Mouse (Mus musculus): ENCODE data around the gene Cdc42ep5. TPM values are rescaled to one million over a fixed set of nuclear protein-coding genes. Genes with fewer than 3 reads are reported as not detected.

Gene Cdc42ep5
- polyA plus RNA-seq, 1 experiment from 2014 or later = 22.8 TPM

DNA sequence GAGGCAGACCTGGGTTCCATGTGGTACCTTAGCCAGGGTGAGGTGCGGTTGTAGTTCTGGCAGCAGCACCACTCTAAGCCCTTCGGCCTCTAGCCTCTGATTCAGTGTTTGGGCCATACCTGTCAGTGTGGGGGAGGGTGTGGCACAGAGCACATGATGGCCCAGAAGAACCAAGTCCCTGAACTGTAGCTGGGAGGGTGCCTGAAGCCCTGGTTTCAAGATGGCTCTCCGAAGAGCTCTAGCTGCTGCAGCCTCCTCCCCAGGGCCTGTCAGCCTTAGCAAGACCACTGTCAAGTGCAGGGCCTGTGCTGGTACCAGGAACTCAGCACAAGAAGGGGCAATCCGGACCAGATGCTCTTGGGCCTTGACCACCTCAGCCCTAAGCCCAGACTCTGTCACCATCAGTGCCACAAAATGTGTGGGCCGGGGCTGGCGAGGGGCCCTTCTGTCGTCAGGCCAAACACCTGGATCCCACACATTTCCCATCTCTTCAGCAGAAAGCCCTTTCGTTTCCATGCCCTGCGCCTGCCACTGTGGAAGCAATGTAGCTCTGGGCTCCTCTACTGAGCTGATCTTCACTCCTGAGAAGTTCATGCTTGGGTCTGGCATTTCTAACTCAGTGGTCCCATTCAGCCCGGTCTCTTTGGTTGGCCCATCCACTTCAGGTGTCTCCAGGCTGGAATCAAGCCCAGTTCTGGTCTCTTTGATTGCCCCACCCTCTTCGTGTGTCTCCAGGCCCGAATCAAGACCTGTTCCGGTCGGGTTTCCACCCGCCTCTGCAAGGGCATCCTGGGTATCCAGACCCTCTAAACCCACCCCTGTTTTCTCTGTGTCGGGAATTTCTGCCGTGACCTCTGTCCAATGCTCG lies 16.1 kb downstream of the Cdc42ep5 start:
- peaks cover 34% of the 10 kb centered on the region for H3K36me3 ChIP-seq (ENCODE audit: control insufficient read depth, insufficient read depth, low read length)
- H3K9me3 ChIP-seq (ENCODE audit: control insufficient read depth, low read length) = no peaks in the 10 kb centered on the region
- 30% methylated on average over 18 of the region's 18 CpGs for WGBS
- H3K4me1 ChIP-seq (replicated peaks; ENCODE audit: control insufficient read depth, insufficient read depth, low read length) = peaks cover 19% of the 10 kb centered on the region
- peak overlapping the region; percentile 94 for H3K27ac ChIP-seq (ENCODE audit: low read depth, low read length)
- H3K27me3 ChIP-seq (replicated peaks; ENCODE audit: control insufficient read depth, insufficient read depth, low read length) = peaks cover 7% of the 10 kb centered on the region
- peak overlapping the region; percentile 82 for H3K4me3 ChIP-seq (ENCODE audit: low read depth, low read length)
- H3K9ac ChIP-seq (ENCODE audit: low read depth, low read length) = peak overlapping the region; percentile 83
- DNase-seq (ENCODE audit: low spot score) (peak; percentile 35), ATAC-seq (replicated peaks; ENCODE audit: low FRiP score) (peak; percentile 18)
- H3K4me2 ChIP-seq = peak overlapping the region; percentile 89

DNA sequence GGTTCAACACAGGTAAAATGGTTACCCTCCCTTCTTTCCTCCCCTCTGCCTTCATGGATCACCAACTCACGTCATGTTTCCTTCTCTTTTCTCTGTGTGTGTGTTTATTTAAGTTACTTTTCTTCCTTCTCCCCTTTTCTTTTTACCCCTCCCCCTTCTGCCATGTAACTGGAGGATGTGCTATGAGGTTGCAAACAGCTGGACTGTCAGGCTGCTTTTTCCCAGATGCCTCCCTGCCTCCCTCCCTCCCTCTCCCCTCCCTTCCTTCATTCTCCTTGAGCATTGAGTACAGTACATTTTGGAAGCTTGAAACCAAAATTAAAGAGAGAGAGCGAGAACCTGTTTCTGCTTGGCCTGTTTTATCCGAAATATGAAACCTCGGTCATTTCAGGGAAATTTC lies 16.8 kb downstream of the Cdc42ep5 start:
- Histone ChIP-seq H3K9me3 (ENCODE audit: control insufficient read depth, low read length) (no peaks in the 10 kb centered on the region), H3K9ac (ENCODE audit: low read depth, low read length) (no peak overlapping the region), H3K27me3 (replicated peaks; ENCODE audit: control insufficient read depth, insufficient read depth, low read length) (peaks cover 7% of the 10 kb centered on the region), H3K36me3 (ENCODE audit: control insufficient read depth, insufficient read depth, low read length) (peaks cover 41% of the 10 kb centered on the region), H3K4me3 (ENCODE audit: low read depth, low read length) (no peak overlapping the region), H3K27ac (ENCODE audit: low read depth, low read length) (no peak overlapping the region), H3K4me2 (no peak overlapping the region), H3K4me1 (replicated peaks; ENCODE audit: control insufficient read depth, insufficient read depth, low read length) (peaks cover 19% of the 10 kb centered on the region)
- 79% methylated on average over 4 of the region's 4 CpGs for WGBS
- no peak for DNase-seq (ENCODE audit: low spot score)
- no peak for ATAC-seq (replicated peaks; ENCODE audit: low FRiP score)

DNA sequence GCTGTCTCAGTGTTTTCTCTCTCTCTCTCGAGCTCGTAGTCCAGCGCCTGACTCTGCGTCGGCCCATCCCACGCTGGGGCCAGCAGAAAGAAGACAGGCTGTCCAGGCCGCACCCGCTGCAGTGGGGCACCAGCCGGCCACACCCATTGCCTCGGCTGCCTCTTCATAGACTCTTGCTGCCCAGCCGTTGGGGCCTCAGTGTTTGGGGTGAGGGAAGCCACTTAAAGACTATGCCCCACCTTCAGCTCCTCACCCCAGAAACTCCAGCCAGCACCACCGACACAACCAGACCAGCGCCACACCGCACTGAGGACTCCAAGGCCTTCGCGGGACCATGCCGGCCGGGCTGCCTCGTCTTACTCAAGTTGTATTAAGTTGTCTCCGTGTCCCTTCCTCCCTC lies 17.3 kb downstream of the Cdc42ep5 start:
- DNase-seq (ENCODE audit: low spot score) = no peak
- H3K27me3 ChIP-seq (replicated peaks; ENCODE audit: control insufficient read depth, insufficient read depth, low read length) = peaks cover 7% of the 10 kb centered on the region
- H3K4me1 ChIP-seq (replicated peaks; ENCODE audit: control insufficient read depth, insufficient read depth, low read length) = peaks cover 19% of the 10 kb centered on the region
- 85% methylated on average over 20 of the region's 20 CpGs for WGBS
- ATAC-seq (replicated peaks; ENCODE audit: low FRiP score) = no peak
- no peak overlapping the region for H3K9ac ChIP-seq (ENCODE audit: low read depth, low read length)
- no peak overlapping the region for H3K4me3 ChIP-seq (ENCODE audit: low read depth, low read length)
- no peak overlapping the region for H3K4me2 ChIP-seq
- no peaks in the 10 kb centered on the region for H3K9me3 ChIP-seq (ENCODE audit: control insufficient read depth, low read length)
- H3K27ac ChIP-seq (ENCODE audit: low read depth, low read length) = no peak overlapping the region
- H3K36me3 ChIP-seq (ENCODE audit: control insufficient read depth, insufficient read depth, low read length) = peaks cover 46% of the 10 kb centered on the region

DNA sequence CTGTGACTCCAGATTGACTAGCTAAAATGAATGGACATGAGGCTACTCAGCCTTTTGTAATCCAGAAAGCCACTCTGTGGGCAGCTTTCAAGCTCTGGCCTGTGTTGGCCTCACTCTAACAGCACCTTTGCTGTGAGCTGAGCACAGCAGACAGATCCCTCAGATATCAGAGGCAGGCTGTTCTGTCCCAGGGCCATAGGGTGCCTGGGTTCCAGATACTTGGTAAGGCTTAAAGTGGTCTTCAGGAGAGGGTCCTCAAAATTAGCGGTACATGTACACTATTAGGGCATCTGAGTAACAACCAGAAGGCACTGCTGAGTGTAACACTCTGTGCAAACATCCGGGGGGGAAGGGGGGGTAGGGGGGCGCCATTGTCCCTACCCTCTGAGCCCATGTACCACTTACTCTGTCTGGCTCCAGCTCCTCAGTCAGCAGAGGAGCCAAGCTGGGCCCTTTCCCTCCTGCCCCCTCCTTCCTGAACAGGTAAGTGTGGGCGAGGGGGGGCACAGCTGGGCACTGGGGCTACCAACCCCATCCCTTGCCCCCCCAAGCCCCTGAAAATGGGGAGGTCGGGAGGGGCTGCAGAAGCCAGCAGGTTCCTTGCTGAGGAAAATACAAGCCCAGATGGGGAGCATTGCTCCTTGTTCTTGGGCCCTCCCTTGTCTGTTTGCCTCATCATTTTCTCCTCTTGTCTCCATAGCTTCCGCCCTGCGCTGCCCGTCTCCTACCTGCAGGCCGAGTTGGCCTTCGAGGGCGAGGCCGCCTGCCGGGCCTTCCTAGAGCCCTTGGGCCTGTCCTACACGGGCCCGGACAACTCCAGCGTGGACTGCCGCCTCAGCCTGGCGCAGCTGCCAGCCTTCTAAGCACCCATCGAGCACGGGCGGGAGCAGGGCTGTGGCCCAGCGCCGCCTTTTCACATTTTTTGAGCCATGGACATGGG lies 18.1 kb downstream of the Cdc42ep5 start:
- ATAC-seq (replicated peaks; ENCODE audit: low FRiP score) = no peak
- Histone ChIP-seq H3K4me3 (ENCODE audit: low read depth, low read length) (no peak overlapping the region), H3K9ac (ENCODE audit: low read depth, low read length) (no peak overlapping the region), H3K4me2 (no peak overlapping the region), H3K27me3 (replicated peaks; ENCODE audit: control insufficient read depth, insufficient read depth, low read length) (peaks cover 5% of the 10 kb centered on the region), H3K36me3 (ENCODE audit: control insufficient read depth, insufficient read depth, low read length) (peaks cover 52% of the 10 kb centered on the region), H3K27ac (ENCODE audit: low read depth, low read length) (no peak overlapping the region), H3K9me3 (ENCODE audit: control insufficient read depth, low read length) (no peaks in the 10 kb centered on the region), H3K4me1 (replicated peaks; ENCODE audit: control insufficient read depth, insufficient read depth, low read length) (peaks cover 19% of the 10 kb centered on the region)
- 92% methylated on average over 23 of the region's 23 CpGs for WGBS
- no peak for DNase-seq (ENCODE audit: low spot score)

DNA sequence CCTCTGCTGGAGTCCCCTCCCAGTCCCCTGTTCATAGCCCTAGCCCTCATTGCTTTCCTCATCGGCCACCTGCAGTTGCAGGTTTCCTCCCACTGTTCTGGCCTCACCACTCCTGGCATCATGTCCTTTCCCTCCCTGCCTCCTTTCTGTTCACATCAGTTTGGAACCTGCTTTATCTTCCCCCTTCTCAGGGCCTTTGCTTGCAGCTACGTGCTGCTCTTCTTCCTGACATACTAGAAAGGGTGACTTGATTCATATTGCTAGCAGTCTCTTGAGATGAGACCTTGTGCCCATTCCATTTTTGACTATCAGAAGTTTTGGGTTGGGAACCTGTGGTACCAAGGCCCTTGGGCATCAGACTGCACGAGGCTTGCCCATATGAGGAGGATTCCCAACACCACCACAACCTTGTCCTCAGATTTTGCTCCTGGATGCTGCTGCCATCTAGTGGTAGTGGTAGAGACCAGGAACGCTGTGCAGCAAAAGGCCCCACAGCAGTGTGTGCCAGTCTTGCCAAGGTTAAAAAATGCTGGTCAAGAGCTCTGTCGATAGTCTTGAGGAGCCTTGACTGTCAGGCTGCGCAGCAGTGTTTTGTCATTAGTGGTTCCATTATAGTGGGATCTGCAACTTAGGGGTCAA lies 19.0 kb downstream of the Cdc42ep5 start:
- no peak for ATAC-seq (replicated peaks; ENCODE audit: low FRiP score)
- WGBS = 74% methylated on average over 6 of the region's 6 CpGs
- H3K9ac ChIP-seq (ENCODE audit: low read depth, low read length) = no peak overlapping the region

DNA sequence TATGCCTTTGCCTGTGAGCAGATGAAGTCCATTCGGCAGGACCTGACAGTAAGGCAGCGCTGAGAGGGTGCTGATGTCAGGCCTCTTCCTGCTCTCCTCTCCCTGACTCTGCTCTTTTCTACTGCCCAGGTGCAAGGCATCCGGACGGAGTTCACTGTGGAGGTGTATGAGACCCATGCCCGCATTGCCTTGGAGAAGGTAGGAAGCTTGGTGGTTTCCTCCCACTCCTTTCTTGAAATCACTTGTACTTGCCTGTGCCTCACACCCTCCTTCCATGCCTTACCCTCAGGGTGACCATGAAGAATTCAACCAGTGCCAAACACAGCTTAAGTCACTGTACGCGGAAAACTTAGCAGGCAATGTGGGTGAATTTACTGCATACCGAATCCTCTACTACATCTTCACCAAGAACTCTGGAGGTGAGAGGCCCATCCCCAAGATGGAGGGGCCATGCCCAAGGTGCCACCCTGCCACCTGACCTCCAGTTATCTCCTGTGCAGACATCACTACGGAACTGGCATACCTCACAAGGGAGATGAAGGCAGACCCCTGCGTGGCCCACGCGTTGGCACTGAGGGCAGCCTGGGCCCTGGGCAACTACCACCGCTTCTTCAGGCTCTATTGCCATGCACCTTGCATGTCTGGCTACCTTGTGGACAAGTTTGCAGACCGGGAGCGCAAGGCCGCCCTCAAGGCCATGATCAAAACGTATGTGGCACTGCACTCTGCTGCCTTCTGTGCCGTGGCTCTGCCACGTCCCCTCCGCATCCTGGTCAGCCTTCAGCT lies 19.7 kb downstream of the Cdc42ep5 start:
- Histone ChIP-seq H3K27ac (ENCODE audit: low read depth, low read length) (no peak overlapping the region), H3K36me3 (ENCODE audit: control insufficient read depth, insufficient read depth, low read length) (peaks cover 64% of the 10 kb centered on the region), H3K4me2 (no peak overlapping the region), H3K4me3 (ENCODE audit: low read depth, low read length) (no peak overlapping the region), H3K9me3 (ENCODE audit: control insufficient read depth, low read length) (no peaks in the 10 kb centered on the region), H3K9ac (ENCODE audit: low read depth, low read length) (no peak overlapping the region), H3K27me3 (replicated peaks; ENCODE audit: control insufficient read depth, insufficient read depth, low read length) (no peaks in the 10 kb centered on the region), H3K4me1 (replicated peaks; ENCODE audit: control insufficient read depth, insufficient read depth, low read length) (peaks cover 13% of the 10 kb centered on the region)
- WGBS = 93% methylated on average over 20 of the region's 20 CpGs
- DNase-seq (ENCODE audit: low spot score) (no peak), ATAC-seq (replicated peaks; ENCODE audit: low FRiP score) (no peak)

More for the DNA sequence above, 19.0 kb downstream of the Cdc42ep5 start:
- H3K4me1 ChIP-seq (replicated peaks; ENCODE audit: control insufficient read depth, insufficient read depth, low read length) = peaks cover 17% of the 10 kb centered on the region
- H3K36me3 ChIP-seq (ENCODE audit: control insufficient read depth, insufficient read depth, low read length) = peaks cover 59% of the 10 kb centered on the region
- H3K4me2 ChIP-seq = no peak overlapping the region
- no peaks in the 10 kb centered on the region for H3K9me3 ChIP-seq (ENCODE audit: control insufficient read depth, low read length)
- peak; percentile 34 for DNase-seq (ENCODE audit: low spot score)
- H3K27ac ChIP-seq (ENCODE audit: low read depth, low read length) = no peak overlapping the region
- no peak overlapping the region for H3K4me3 ChIP-seq (ENCODE audit: low read depth, low read length)
- no peaks in the 10 kb centered on the region for H3K27me3 ChIP-seq (replicated peaks; ENCODE audit: control insufficient read depth, insufficient read depth, low read length)

DNA sequence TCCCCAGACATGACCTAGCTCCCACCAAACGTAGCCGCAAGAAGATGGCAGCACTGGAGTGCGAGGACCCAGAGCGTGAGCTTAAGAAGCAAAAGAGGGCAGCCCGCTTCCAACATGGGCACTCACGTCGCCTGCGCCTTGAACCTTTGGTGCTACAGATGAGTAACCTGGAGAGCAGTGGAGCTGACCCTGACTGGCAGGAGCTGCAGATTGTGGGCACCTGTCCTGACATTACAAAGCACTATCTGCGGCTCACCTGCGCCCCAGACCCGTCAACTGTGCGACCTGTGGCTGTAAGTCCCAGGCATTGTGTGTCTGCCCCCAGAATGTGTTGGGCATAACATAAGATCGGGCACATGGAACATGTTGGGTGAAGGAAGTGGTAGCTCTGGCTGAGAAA lies 20.6 kb downstream of the Cdc42ep5 start:
- Histone ChIP-seq H3K4me3 (ENCODE audit: low read depth, low read length) (no peak overlapping the region), H3K9me3 (ENCODE audit: control insufficient read depth, low read length) (no peaks in the 10 kb centered on the region), H3K27me3 (replicated peaks; ENCODE audit: control insufficient read depth, insufficient read depth, low read length) (no peaks in the 10 kb centered on the region), H3K36me3 (ENCODE audit: control insufficient read depth, insufficient read depth, low read length) (peaks cover 72% of the 10 kb centered on the region), H3K27ac (ENCODE audit: low read depth, low read length) (no peak overlapping the region), H3K4me1 (replicated peaks; ENCODE audit: control insufficient read depth, insufficient read depth, low read length) (peaks cover 13% of the 10 kb centered on the region), H3K4me2 (no peak overlapping the region), H3K9ac (ENCODE audit: low read depth, low read length) (no peak overlapping the region)
- WGBS = 97% methylated on average over 13 of the region's 13 CpGs
- ATAC-seq (replicated peaks; ENCODE audit: low FRiP score) (no peak), DNase-seq (ENCODE audit: low spot score) (no peak)

DNA sequence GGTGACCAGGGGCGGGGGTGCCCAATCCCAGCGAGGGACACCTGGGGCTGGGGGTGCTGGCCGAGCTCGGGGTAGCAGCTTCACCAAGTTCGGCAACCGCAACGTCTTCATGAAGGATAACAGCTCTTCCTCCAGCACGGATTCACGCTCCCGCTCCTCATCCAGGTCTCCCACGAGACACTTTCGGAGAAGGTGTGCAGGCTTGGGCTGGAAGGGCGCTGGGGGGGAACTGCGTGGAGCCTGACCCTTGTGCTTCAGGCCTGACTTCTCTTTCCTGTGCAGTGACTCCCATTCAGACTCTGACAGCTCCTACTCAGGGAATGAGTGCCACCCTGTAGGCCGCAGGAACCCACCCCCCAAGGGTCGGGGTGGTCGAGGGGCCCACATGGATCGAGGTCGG lies 21.2 kb downstream of the Cdc42ep5 start:
- WGBS = 95% methylated on average over 19 of the region's 19 CpGs
- Histone ChIP-seq H3K36me3 (ENCODE audit: control insufficient read depth, insufficient read depth, low read length) (peaks cover 76% of the 10 kb centered on the region), H3K4me3 (ENCODE audit: low read depth, low read length) (no peak overlapping the region), H3K27me3 (replicated peaks; ENCODE audit: control insufficient read depth, insufficient read depth, low read length) (no peaks in the 10 kb centered on the region), H3K4me1 (replicated peaks; ENCODE audit: control insufficient read depth, insufficient read depth, low read length) (peaks cover 12% of the 10 kb centered on the region), H3K9ac (ENCODE audit: low read depth, low read length) (no peak overlapping the region), H3K4me2 (no peak overlapping the region), H3K27ac (ENCODE audit: low read depth, low read length) (no peak overlapping the region), H3K9me3 (ENCODE audit: control insufficient read depth, low read length) (no peaks in the 10 kb centered on the region)
- ATAC-seq (replicated peaks; ENCODE audit: low FRiP score) (no peak), DNase-seq (ENCODE audit: low spot score) (no peak)
